Mouse (Mus musculus) kidney, adult 2 months (tissue): Measurements from ENCODE around the gene AL607142.1.

ENCODE experiments used
- CTCF ChIP-seq: fragments of 200-500 bp; conservative IDR thresholded peaks from 2 replicates; pipeline ENCODE4 v1.5.1; 2011; ENCODE audit warnings: low read depth, mild to moderate bottlenecking, control low read depth, low read length, moderate library complexity, mixed read lengths; ENCODE audit not compliant: insufficient read depth, insufficient read length
- POLR2A ChIP-seq: fragments of 200-500 bp; IDR thresholded peaks from one replicate; pipeline ENCODE4 v1.6.1; 2011; ENCODE audit warnings: low read depth, low read length, control low read depth

DNA sequence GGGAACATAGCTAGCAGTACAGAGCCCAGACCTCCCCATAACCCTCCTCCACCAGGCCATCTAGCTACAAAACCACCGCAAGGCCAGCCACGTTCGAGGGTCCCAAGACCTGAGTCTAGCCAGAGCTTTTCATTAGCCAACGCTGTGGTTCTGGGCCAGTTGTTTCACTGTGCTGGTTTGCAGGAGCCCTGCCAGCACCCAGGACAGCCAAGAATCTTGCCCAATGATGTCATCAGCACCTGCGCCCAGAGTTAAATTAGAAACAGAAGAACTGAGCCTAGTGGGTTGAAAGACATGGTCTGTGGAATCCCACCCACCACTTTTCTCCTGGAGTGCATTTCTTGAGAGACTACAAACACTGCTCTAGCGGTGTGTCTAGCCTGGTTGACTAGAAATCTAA is 61.3 kb downstream of the AL607142.1 start:
- TF ChIP-seq CTCF (no peak), POLR2A (no peak)
